In the genomic region with DNA sequence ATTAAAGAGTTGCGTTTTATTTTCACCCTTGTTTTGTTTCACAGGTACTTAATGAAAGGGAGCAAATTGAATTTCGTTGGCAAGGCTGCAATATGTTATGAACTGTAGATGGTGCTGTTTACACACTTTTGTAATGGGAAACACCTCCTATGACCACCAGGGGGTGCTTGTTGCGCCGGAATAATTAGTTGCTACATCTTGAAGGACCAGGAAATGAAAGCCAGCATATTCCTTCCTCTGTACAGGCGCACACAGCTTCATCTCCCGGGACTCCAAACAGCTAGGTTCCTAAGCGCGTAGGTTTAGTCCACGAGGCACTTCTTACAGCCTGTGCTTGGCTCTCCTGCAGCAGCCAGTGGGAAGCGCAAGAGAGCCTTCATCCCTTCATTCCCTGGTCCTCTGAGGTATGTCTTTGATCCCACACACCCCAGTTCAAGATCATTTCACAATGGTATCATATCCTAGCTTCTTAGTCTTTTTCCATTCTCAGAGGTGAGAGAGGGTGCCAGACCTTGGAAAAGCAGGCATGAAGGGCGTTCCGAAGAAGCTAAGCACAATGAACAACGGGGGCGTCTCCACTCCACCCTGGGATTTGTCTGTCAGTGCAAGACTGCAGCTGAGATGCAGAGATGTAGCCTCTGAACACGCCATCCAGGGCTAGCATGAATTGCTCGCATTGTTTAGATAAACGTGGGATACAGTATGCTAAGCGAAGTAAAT, we compare ENCODE assay signal across 8 mouse cellular contexts.
A peak's percentile ranks its signal among the peaks of the same experiment; 100 is the strongest.
DNase-seq lines count a peak whose midpoint lies in the region; ATAC-seq and TF ChIP-seq lines count a peak whose summit lies in the region.

No protein-coding gene starts in this region.

- H3ac ChIP-seq in C2C12 (ENCODE audit: control insufficient read depth, insufficient read length, low read depth): peak overlapping the region; percentile 12

- 28% methylated on average over 18 of the region's 18 CpGs for WGBS in heart, embryonic 14.5 days
- 36% methylated on average over 18 of the region's 18 CpGs for WGBS in liver, embryonic 11.5 days
- WGBS in stomach, postnatal 0 days: 30% methylated on average over 18 of the region's 18 CpGs

- TF ChIP-seq EP300 in stomach, postnatal 0 days (optimal IDR thresholded peaks at IDR 0.05): no peak

- H3K79me2 ChIP-seq in C2C12 (ENCODE audit: control insufficient read depth, insufficient read depth): no peaks in the 10 kb centered on the region

- ATAC-seq in heart, embryonic 14.5 days (ENCODE audit: insufficient number of reproducible peaks, insufficient read depth, low FRiP score, low read depth): no peak
- no peak for ATAC-seq in liver, embryonic 11.5 days (replicated peaks; ENCODE audit: low FRiP score)
- peak; percentile 66 for ATAC-seq in stomach, postnatal 0 days (ENCODE audit: low FRiP score, low TSS enrichment)

- TF ChIP-seq CTCF in C2C12 (IDR thresholded peaks at IDR 0.05; ENCODE audit: control insufficient read depth, insufficient read depth, insufficient read length): peak; percentile 93
- peak; percentile 100 for TF ChIP-seq CTCF in stomach, postnatal 0 days (IDR thresholded peaks at IDR 0.05; ENCODE audit: low read depth)

- DNase-seq in brain, adult 2 months (ENCODE audit: low read depth, low spot score): peak; percentile 89
- DNase-seq in fibroblast of lung, adult 2 months (ENCODE audit: low read depth): peak; percentile 47
- peak; percentile 82 for DNase-seq in kidney, postnatal 10 days
- DNase-seq in liver, embryonic 11.5 days (ENCODE audit: low spot score): peak; percentile 61
- DNase-seq in naive thymus-derived CD4-positive, alpha-beta T cell, adult 2 months (ENCODE audit: low read depth): peak; percentile 36
- DNase-seq in stomach, postnatal 0 days (ENCODE audit: low spot score): peak; percentile 75

- peak overlapping the region; percentile 52; the same call in 1 of the 2 replicates for H3K9ac ChIP-seq in heart, embryonic 14.5 days (ENCODE audit: low read length)
- H3K9ac ChIP-seq in liver, embryonic 11.5 days (ENCODE audit: low read depth, low read length): no peak overlapping the region
- no peak overlapping the region for H3K9ac ChIP-seq in stomach, postnatal 0 days (ENCODE audit: low read length)

- H3K4me1 ChIP-seq in heart, embryonic 14.5 days (ENCODE audit: control insufficient read depth in 2 of 2, insufficient read depth in 2 of 2, low read length in 2 of 2): no peaks in the 10 kb centered on the region; a peak in 1 of 4 replicates
- no peaks in the 10 kb centered on the region for H3K4me1 ChIP-seq in liver, embryonic 11.5 days (replicated peaks; ENCODE audit: control insufficient read depth, insufficient read depth, low read length)
- no peaks in the 10 kb centered on the region for H3K4me1 ChIP-seq in stomach, postnatal 0 days (replicated peaks; ENCODE audit: control insufficient read depth, insufficient read depth)

- no peak overlapping the region for H3K27ac ChIP-seq in heart, embryonic 14.5 days (replicated peaks in 1 of 2; ENCODE audit: control insufficient read depth in 1 of 2, insufficient read depth in 1 of 2, low read depth in 2 of 2, low read length in 2 of 2)
- H3K27ac ChIP-seq in liver, embryonic 11.5 days (ENCODE audit: low read depth, low read length): no peak overlapping the region
- no peak overlapping the region for H3K27ac ChIP-seq in stomach, postnatal 0 days (replicated peaks)

- H3K4me2 ChIP-seq in heart, embryonic 14.5 days (ENCODE audit: low read length): peak overlapping the region; percentile 64
- peak overlapping the region; percentile 51 for H3K4me2 ChIP-seq in liver, embryonic 11.5 days
- H3K4me2 ChIP-seq in stomach, postnatal 0 days (replicated peaks; ENCODE audit: low read depth): peak overlapping the region; percentile 40

- H3K36me3 ChIP-seq in C2C12 (ENCODE audit: control insufficient read depth, insufficient read depth): no peaks in the 10 kb centered on the region
- H3K36me3 ChIP-seq in heart, embryonic 14.5 days (ENCODE audit: control insufficient read depth, insufficient read depth, low read length): no peaks in the 10 kb centered on the region
- H3K36me3 ChIP-seq in liver, embryonic 11.5 days (ENCODE audit: control insufficient read depth, insufficient read depth, low read length): no peaks in the 10 kb centered on the region
- no peaks in the 10 kb centered on the region for H3K36me3 ChIP-seq in stomach, postnatal 0 days (ENCODE audit: control insufficient read depth, insufficient read depth, low read length)

- H3K9me3 ChIP-seq in heart, embryonic 14.5 days (ENCODE audit: control insufficient read depth, low read length): no peaks in the 10 kb centered on the region
- H3K9me3 ChIP-seq in liver, embryonic 11.5 days (ENCODE audit: control insufficient read depth, low read length): no peaks in the 10 kb centered on the region
- no peaks in the 10 kb centered on the region for H3K9me3 ChIP-seq in stomach, postnatal 0 days (ENCODE audit: control insufficient read depth, low read length)

- H3K79me3 ChIP-seq in C2C12 (ENCODE audit: low read depth): no peaks in the 10 kb centered on the region

- H3K27me3 ChIP-seq in C2C12 (ENCODE audit: control insufficient read depth, insufficient read depth, insufficient read length): peaks cover 9% of the 10 kb centered on the region
- 0 out of 2 replicates have a peak, but pooled peaks cover 4% of the 10 kb centered on the region for H3K27me3 ChIP-seq in heart, embryonic 14.5 days (ENCODE audit: control insufficient read depth, insufficient read depth, low read length)
- 0 out of 2 replicates have a peak, but pooled peaks cover 3% of the 10 kb centered on the region for H3K27me3 ChIP-seq in liver, embryonic 11.5 days (replicated peaks; ENCODE audit: control insufficient read depth, insufficient read depth, low read length)
- H3K27me3 ChIP-seq in stomach, postnatal 0 days (ENCODE audit: control insufficient read depth, insufficient read depth, low read length): no peaks in the 10 kb centered on the region

- no peak overlapping the region for H3K4me3 ChIP-seq in C2C12 (ENCODE audit: insufficient read depth, poor library complexity, severe bottlenecking)
- H3K4me3 ChIP-seq in heart, embryonic 14.5 days (ENCODE audit: control insufficient read depth in 1 of 2, insufficient read depth in 1 of 2, low read depth in 1 of 2, low read length in 2 of 2): peak overlapping the region; percentile 28
- no peak overlapping the region for H3K4me3 ChIP-seq in liver, embryonic 11.5 days (ENCODE audit: low read depth, low read length)
- peak overlapping the region; percentile 8; the same call in 1 of the 2 replicates for H3K4me3 ChIP-seq in stomach, postnatal 0 days (ENCODE audit: low read depth, low read length)

TF ChIP-seq in C2C12, 6 proteins besides CTCF, POLR2A, EP300 and RAD21:
- TF ChIP-seq MYOG (IDR thresholded peaks at IDR 0.05; ENCODE audit: control insufficient read depth, extremely low read depth, insufficient read length): no peak
- TF ChIP-seq MYOD1 (IDR thresholded peaks at IDR 0.05; ENCODE audit: control insufficient read depth, insufficient read length, low read depth): no peak
- no peak for TF ChIP-seq FOSL1 (IDR thresholded peaks at IDR 0.05; ENCODE audit: insufficient read depth, low read length, poor library complexity, severe bottlenecking)
- no peak for TF ChIP-seq CEBPB (IDR thresholded peaks at IDR 0.05; ENCODE audit: low read depth)
- TF ChIP-seq MAX (IDR thresholded peaks at IDR 0.05): no peak
- no peak for TF ChIP-seq USF1 (IDR thresholded peaks at IDR 0.05; ENCODE audit: low read depth)

Comparison
In these comparisons a context has a peak if more than half of its experiments do, and no peak if none do; other contexts are left out.
1. H3K4me3 ChIP-seq: peak in heart, embryonic 14.5 days (2 of 2) and stomach, postnatal 0 days (single experiment); none in C2C12 (single experiment) and liver, embryonic 11.5 days (single experiment).
2. DNase-seq: peak in every context shown above with its lines; median percentile 89 in brain, adult 2 months; 82 in kidney, postnatal 10 days; 75 in stomach, postnatal 0 days; 61 in liver, embryonic 11.5 days; 47 in fibroblast of lung, adult 2 months; 36 in naive thymus-derived CD4-positive, alpha-beta T cell, adult 2 months.
3. Peak in every context shown above with its lines, with median percentiles within 50 percentile points of each other: H3K4me2 ChIP-seq.